Mouse (Mus musculus): ENCODE measurements at regions not wholly inside any gene's neighbourhood (a gene's known extent, or its start where the extent isn't known, plus 50 kb on each side); places are given as distances from the start of the nearest gene placed in this dataset.

DNA sequence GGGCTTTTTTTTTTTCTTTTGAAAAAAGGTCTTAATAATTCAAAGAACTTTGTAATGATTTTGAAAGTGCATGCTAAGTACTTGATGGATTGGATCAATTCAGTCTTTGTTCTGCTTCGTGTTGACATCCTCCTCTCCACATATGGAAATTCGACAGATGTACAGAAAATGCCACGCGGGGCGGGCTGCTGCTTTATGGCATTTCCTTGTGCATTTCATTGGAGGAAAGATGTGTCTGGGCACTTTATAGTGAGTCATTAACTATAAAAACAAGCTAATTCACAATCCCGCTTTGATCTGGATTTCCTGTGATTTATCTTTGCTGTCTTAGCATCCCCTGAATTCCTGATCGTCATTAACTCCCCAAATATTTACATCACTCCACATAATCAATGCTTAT, 173.5 kb upstream of the Nr5a2 start:
- DNase-seq (ENCODE audit: low read depth) = no peak

DNA sequence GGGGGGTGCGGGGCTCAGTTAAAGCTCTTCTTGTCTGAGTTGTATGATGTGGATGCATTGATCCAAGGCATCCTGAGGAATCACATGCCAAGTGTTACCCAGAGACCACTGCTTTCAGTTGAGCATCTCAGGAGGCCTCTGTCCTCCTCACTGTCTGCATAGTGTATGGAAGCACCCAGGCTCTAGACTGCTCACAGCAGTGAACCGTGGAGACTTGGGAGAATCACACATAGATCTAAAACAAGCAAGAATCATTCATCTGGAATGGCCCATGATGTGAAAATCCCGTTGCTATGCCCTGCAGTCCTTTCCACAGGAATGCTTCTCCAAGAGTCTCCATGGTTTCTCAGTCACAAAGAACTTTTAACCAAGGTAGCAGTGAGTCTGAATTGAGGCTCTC, 170.0 kb upstream of the Nr5a2 start:
- DNase-seq (ENCODE audit: low read depth) = no peak

DNA sequence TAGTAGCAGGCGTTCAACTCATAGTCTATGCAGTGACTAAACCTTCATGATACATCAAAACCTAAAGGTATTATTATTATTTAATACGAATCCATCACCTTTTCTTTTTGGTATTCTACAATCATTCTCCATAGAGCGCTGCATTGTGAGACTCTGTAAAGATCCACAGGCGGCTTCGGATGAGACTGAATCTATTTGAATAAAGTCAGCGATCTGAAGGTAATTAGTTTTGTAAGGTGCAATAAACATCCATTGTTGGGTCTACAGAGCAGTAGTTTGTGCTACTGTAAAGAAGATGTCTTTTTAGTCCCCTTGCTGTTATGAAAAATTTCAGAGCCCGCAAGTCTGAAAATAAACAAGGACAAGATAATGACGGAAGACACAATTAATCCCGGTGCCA, 168.9 kb upstream of the Nr5a2 start:
- no peak for DNase-seq (ENCODE audit: low read depth)

- no peak for DNase-seq (ENCODE audit: low read depth)
These were observed 157.6 kb upstream of the Nr5a2 start for GRCm38 (mm10) chr1:137117866-137118265.

DNA sequence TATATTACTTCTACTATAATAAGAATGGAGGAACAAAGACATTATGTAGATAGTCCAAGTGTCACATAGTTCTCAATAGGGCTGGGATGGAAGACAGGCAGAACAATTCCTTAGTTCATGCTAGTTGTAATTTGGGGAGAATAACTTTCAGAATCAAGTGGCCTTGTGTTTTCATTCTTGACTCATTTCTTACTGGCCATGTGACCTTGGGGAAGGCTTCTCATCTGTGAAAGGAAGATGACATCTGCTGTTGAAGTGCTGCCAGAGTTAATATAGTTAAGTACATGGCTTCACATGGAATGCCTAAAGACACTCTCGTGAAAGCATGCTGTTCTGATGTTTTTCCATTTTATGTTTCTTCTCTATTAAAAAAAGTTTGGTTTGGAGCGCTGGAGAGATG, 146.2 kb upstream of the Nr5a2 start:
- no peak for DNase-seq (ENCODE audit: low read depth)

- no peak for DNase-seq (ENCODE audit: low read depth)
These were observed 131.5 kb upstream of the Nr5a2 start for GRCm38 (mm10) chr1:137091762-137092161.

DNA sequence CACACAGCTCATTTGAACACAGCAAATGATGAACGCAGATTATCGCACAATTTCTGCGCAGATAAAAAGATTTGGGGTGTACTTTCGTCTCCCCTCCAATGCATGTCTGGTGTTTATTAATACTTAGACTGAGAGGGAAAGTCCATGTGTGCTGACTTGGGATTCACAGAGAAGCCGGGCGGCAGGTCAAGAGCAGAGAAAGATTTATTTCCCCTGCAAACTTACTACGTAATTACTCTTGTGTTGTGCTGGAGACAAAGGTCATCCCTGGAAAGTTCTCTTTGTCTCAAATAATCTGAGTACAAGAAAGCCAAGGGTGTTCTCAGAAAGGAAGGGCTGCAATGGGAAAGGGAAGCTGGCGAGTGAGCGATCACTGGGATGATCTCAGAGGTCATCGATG, 127.9 kb upstream of the Nr5a2 start:
- no peak for DNase-seq (ENCODE audit: low read depth)

- no peak for DNase-seq (ENCODE audit: low read depth)
These were observed 126.5 kb upstream of the Nr5a2 start for GRCm38 (mm10) chr1:137086766-137087165.

GRCm38 (mm10) chr1:137083500-137083899, 123.3 kb upstream of the Nr5a2 start:
- no peak for DNase-seq (ENCODE audit: low read depth)

GRCm38 (mm10) chr1:137079401-137080003, 119.3 kb upstream of the Nr5a2 start:
- no peak for DNase-seq (ENCODE audit: low read depth)

DNA sequence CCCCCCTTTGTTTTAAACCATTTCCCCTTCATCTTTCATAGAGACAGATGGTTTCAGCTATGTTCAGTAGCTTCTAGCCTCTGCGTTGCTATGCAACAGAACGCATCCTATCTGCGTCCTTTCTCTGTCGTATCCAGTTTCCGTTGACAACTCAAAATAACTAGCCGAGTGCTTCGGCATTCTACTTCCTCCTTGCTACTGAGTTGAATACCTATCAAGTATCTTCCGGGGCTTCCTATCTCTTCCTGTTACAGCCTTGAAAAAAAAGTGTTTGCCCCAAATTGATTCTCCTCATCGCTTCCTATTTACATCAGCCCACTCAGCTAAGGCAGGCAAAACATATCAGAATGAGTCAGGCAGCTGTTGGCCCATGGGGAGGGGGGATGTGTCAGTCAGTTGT, 114.5 kb upstream of the Nr5a2 start:
- no peak for DNase-seq (ENCODE audit: low read depth)

GRCm38 (mm10) chr1:137073857-137074572, 113.8 kb upstream of the Nr5a2 start:
- no peak for DNase-seq (ENCODE audit: low read depth)

GRCm38 (mm10) chr1:137060914-137061313, 100.7 kb upstream of the Nr5a2 start:
- no peak for DNase-seq (ENCODE audit: low read depth)

DNA sequence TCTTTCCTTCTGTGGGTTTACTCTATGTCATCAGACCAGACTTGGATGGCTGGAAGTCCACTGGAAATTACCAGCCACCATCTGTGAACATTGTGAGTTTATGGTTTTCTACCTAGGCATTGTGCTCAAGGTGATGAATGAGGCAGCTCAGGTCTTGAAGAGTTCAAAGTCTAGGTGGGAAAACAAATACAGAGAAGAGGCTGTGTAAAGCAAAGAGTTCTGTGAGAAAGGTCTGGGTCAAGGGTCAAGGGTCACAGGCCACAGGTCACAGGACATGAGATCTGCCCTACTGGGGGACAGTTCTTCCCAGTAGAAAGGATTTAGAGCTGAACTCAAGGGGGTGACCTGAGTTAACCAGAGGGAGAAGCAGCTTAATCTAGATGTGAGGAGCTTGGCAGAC, 92.9 kb upstream of the Nr5a2 start:
- no peak for DNase-seq (ENCODE audit: low read depth)

DNA sequence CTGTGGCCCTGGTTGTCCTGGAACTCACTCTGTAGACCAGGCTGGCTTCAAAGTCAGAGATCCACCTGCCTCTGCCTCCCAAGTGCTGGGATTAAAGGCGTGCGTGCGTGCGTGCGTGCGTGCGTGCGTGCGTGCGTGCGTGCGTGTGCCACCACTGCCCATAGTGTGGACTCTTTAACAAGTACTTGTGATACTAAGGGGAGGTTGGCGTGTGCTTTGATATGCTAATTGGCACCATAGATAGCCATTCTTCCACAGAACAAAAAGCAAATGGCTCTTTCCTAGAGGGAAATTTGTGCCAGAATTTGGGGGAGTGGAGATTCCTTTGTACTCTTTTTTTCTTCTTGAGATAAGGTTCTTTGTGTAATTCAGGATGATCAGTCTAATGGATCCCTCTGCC, 91.3 kb upstream of the Nr5a2 start:
- DNase-seq (ENCODE audit: low read depth) = no peak

- DNase-seq (ENCODE audit: low read depth) = no peak
These were observed 83.8 kb upstream of the Nr5a2 start for GRCm38 (mm10) chr1:137044076-137044475.

DNA sequence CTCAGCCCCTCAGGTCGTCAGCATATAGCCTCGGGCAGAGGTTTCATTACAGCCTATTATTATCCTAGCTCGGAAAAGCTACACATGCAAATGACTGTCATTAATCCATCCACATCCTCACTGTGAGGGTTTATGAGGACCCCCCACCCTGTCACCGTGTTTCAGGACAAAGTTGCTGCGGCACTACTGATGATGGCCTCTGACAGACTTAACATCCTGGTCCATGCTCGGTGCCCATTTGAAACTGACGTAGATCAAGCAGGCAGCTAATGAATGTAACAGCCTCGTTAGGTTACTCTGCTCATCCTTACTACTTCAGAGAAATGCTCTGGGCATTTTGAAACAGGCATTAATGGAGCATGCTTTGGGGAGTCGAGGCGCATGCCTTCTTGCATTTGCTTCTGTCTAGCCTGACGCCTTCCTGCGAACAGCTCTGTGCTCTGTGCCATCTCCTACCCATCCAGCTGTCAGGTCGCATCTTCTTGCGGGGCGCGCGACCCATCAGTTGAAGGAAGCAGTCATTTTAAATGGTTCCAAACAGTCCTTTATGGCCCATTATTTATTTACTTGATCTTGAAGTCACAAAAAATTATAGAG, 82.3 kb upstream of the Nr5a2 start:
- DNase-seq (ENCODE audit: low read depth) = no peak

DNA sequence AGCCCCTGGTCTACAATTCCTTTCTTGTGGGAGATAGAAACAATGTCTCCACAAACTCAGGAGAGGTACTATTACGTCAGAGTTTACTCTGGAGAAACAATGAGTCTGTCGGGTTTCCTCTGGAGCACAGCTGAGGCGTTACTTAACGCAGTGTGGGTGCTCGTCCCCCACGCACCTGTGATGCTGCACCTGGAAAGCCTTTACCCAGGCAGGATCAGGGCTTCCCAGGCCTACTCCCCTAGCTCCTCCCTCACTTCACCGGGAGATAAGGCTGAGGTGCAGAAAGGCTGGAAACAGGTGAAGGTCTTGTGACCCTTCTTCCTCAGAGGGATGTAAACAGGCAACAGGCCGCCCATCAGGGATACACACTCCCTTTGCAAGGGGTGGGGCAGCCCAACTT, 80.7 kb upstream of the Nr5a2 start:
- DNase-seq (ENCODE audit: low read depth) = no peak

DNA sequence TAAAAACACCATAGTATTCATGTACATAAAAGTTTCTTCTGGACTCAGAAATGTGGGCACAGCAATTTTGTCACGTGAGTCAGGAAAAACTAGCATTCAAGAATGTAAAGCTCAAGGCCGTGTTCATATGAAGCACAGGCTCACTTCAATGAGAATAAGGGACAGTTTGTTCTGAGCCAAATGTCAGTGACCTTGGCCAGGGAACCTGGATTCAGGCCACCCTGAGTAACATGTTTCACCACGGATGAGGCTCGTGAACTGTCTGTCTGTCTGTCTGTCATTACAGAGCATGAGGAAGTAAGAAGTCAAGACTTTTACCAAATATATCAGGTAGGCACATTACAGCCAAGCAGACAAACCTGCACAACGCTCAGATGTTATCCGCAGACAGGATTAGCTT, 74.3 kb upstream of the Nr5a2 start:
- no peak for DNase-seq (ENCODE audit: low read depth)

DNA sequence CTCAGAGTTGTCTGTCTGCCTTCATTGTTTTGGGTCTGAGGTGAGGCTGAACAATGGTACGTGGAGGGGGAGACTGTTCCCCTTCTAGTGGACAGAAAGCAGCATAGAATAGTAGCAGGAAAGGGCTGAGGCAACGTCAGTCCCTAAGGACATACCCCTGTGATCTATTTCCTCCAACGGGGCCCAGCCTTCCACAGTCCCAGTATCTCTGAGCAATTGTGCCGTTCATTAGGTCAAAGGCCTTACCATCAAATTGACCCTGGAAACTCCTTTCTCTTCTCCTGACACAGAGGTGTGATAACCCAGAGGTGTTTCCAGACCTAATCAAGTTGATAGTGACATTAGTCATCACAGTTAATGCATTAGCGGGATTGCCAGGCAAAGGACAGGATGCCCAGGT, 73.4 kb upstream of the Nr5a2 start:
- DNase-seq (ENCODE audit: low read depth) = no peak

GRCm38 (mm10) chr1:137023706-137024105, 63.5 kb upstream of the Nr5a2 start:
- no peak for DNase-seq (ENCODE audit: low read depth)

GRCm38 (mm10) chr1:137020528-137020927, 60.3 kb upstream of the Nr5a2 start:
- no peak for DNase-seq (ENCODE audit: low read depth)

DNA sequence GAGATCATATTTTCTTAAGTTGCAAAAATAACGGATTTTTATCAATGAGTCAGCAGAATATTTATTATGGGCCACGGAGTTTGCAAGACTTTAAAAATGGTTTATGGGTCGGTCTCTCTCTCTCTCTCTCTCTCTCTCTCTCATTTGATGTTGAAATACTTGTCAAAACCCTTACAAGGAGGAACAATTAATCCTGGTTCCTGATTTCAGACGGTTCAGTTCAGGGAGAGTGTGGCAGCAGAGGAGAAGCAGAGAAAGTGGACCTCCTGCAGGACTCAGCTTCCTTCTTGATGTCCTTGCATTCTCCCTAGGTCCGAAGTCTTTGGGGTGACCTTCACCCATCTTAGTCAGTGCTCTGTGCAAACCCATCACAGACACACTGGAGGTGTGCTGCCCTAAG, 57.4 kb upstream of the Nr5a2 start:
- DNase-seq (ENCODE audit: low read depth) = no peak

Data from gonadal fat pad, adult 2 months (tissue).